Mouse (Mus musculus) liver, embryonic 14.5 days (tissue): ENCODE measurements at regions not wholly inside any gene's neighbourhood (a gene's known extent, or its start where the extent isn't known, plus 50 kb on each side); places are given as distances from the start of the nearest gene placed in this dataset.

Experiments
- ATAC-seq: fragments of 200-750 bp; cut with Nextera tagmentation; 2 replicates; pipeline ENCODE4 v1.8.0; 2017; ENCODE audit warnings: moderate number of reproducible peaks, mild to moderate bottlenecking, moderate library complexity; ENCODE audit not compliant: insufficient read depth
- DNase-seq, 3 experiments: peaks; one replicate each; pipeline ENCODE4 v3.0.0-alpha.2; 2012 to 2013; ENCODE audit warnings: low read depth in 3 of 3, low spot score in 3 of 3
- H3K27ac ChIP-seq: fragments of 300-500 bp; sonication (generic); 2 replicates; pipeline ENCODE4 v1.5.1; 2014; ENCODE audit warnings: moderate library complexity, mild to moderate bottlenecking, control low read depth, inconsistent platforms
- H3K27me3 ChIP-seq: fragments of 300-500 bp; sonication (generic); 2 replicates; pipeline ENCODE4 v1.6.1; 2014; ENCODE audit warnings: mild to moderate bottlenecking, low read length, moderate library complexity; ENCODE audit not compliant: control insufficient read depth, insufficient read depth
- H3K36me3 ChIP-seq: fragments of 300-500 bp; sonication (generic); replicated peaks from 2 replicates; pipeline ENCODE4 v1.6.1; 2014; ENCODE audit warnings: low read depth; ENCODE audit not compliant: control insufficient read depth, insufficient read depth
- H3K4me1 ChIP-seq, 2 experiments: fragments of 200-500 bp in 1 of 2; fragments of 300-500 bp in 1 of 2; sonication (generic) in 1 of 2; replicated peaks; 2 replicates each; pipeline ENCODE4 v1.6.1; 2012 to 2014; ENCODE audit warnings: antibody characterized with exemption in 1 of 2, inconsistent platforms in 1 of 2, low read length in 1 of 2; ENCODE audit not compliant: control insufficient read depth in 2 of 2, insufficient read depth in 2 of 2
- H3K4me2 ChIP-seq: fragments of 300-500 bp; sonication (generic); 2 replicates; pipeline ENCODE4 v1.6.1; 2014; ENCODE audit warnings: low read depth, mild to moderate bottlenecking, control low read depth, moderate library complexity
- H3K4me3 ChIP-seq, 2 experiments: fragments of 200-500 bp in 1 of 2; fragments of 300-500 bp in 1 of 2; sonication (generic) in 1 of 2; 2 replicates each; pipeline ENCODE4 v1.5.1; 2012 to 2014; ENCODE audit warnings: low read depth in 2 of 2, low read length in 2 of 2, mild to moderate bottlenecking in 2 of 2, control low read depth in 1 of 2, inconsistent platforms in 1 of 2, moderate library complexity in 1 of 2; ENCODE audit not compliant: insufficient read depth in 1 of 2
- H3K9ac ChIP-seq: fragments of 300-500 bp; sonication (generic); replicated peaks from 2 replicates; pipeline ENCODE4 v1.6.1; 2014; ENCODE audit warnings: mild to moderate bottlenecking, control low read depth, moderate library complexity
- H3K9me3 ChIP-seq: fragments of 300-500 bp; sonication (generic); 2 replicates; pipeline ENCODE4 v1.6.1; 2016; ENCODE audit warnings: low read length, mixed read lengths; ENCODE audit not compliant: control insufficient read depth
- CTCF ChIP-seq: IDR thresholded peaks from 2 replicates; pipeline ENCODE4 v1.5.1; 2016; ENCODE audit warnings: antibody characterized with exemption, low read depth, control low read depth
- EP300 ChIP-seq: IDR thresholded peaks from 2 replicates; pipeline ENCODE4 v1.6.1; 2016; ENCODE audit warnings: antibody characterized with exemption, low read depth
- WGBS: fragments of 180-500 bp; shearing (Covaris S2); extraction: QIAGEN DNeasy Blood & Tissue Kit; methylation state at CpG from one replicate; pipeline ENCODE4 v1.1.7; 2014; ENCODE audit not compliant: insufficient replicate concordance; 5-methylcytosine and 5-hydroxymethylcytosine counted together

DNA sequence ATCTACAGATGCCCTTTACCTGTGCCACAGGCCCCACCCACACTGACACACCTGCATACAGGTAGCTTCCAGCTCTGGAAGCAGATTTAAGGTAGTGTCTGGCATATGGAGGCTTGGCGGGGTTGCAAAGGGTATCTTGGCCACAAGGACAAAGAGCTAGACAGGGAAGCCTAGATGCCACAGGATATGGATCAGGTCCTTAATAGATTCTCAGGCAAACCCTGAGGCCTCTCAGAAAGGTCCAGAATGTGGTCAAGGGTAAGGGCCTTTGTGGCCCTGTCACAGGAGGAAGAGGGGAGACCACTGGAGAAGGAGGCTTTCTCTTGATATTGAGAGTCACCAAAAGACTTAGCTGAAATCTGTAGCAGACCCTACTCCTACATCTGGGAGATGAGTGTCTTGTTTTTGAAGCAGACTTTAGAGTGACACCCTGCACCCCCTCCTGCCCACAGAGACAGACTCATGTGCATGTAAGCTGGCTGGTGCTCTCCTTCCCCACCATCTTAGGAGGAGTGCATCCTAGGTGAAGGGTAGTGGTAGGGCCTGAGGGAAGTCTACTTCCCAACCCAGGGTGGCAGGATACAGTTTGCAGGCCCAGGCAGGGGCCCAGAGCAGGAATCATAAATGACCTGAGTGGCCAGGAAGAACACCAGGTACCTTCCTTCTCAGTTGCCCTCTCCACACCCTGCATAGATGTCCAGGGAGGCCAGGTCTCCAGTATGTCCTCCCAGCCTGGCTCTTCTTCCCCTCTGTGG, 150.8 kb upstream of the Syt13 start:
- no peak overlapping the region for H3K4me2 ChIP-seq
- H3K9ac ChIP-seq: no peak overlapping the region
- H3K4me3 ChIP-seq: no peak overlapping the region
- no peaks in the 10 kb centered on the region for H3K36me3 ChIP-seq
- H3K27ac ChIP-seq: no peak overlapping the region
- H3K27me3 ChIP-seq: no peaks in the 10 kb centered on the region
- DNase-seq (no peak), ATAC-seq (no peak)
- no peaks in the 10 kb centered on the region for H3K4me1 ChIP-seq
- TF ChIP-seq EP300 (no peak), CTCF (no peak)
- no peaks in the 10 kb centered on the region for H3K9me3 ChIP-seq
- 68% methylated on average over 1 of the region's 1 CpGs for WGBS

DNA sequence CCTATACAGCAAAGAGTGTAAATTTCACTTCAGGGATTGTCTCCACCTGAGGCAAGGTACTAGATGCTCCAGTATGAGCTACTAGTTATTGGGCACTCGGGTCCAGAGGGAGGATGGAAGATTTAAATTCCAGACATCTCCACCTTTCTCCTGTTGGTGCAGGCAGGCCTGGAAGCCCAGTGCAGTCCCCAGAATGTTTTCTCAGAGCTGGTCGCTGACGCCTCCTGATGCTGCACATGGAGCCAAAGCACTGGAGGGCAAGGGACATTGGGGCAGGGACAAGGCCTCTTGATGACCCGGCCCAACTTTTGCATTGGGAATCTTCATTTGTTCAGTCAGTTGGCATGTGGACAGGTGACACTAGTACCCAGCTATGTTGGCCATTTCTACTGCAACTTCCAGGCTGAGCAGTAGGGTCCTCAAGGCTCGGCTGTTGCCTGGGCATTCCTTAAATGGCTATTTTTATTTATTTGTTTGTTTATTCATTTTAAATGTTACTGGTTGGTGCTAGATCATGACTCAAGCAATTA, 147.4 kb upstream of the Syt13 start:
- no peak for DNase-seq
- Histone ChIP-seq H3K4me1 (no peaks in the 10 kb centered on the region), H3K4me2 (no peak overlapping the region), H3K36me3 (no peaks in the 10 kb centered on the region), H3K9me3 (no peaks in the 10 kb centered on the region), H3K27ac (no peak overlapping the region), H3K4me3 (no peak overlapping the region), H3K9ac (no peak overlapping the region), H3K27me3 (no peaks in the 10 kb centered on the region)
- ATAC-seq: no peak
- 56% methylated on average over 5 of the region's 5 CpGs for WGBS
- TF ChIP-seq EP300: no peak
- TF ChIP-seq CTCF: no peak

DNA sequence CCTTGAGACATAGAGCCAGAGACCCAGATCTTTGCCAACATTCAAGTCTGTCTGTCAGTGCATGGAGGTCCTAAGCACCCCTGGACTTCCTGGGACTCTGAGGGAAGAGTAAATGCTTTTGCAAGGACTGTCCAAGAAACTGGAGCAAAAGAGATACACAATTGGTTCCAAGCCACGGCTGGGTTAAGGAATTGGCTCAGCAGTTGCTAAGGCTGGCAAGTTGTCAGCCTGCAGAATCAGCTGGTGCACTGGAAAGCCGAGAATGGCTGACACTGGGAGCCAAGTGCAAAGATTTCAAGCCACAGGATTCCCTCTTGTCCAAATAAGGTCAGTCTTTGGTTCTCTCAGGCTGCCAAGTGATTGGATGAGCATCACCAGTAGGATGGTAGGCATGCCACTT, 146.8 kb upstream of the Syt13 start:
- Histone ChIP-seq H3K9ac (no peak overlapping the region), H3K36me3 (no peaks in the 10 kb centered on the region), H3K27me3 (no peaks in the 10 kb centered on the region), H3K27ac (no peak overlapping the region), H3K4me3 (no peak overlapping the region), H3K4me2 (no peak overlapping the region), H3K4me1 (no peaks in the 10 kb centered on the region), H3K9me3 (no peaks in the 10 kb centered on the region)
- ATAC-seq (no peak), DNase-seq (no peak)
- 20% methylated on average over 2 of the region's 2 CpGs for WGBS
- TF ChIP-seq EP300 (no peak), CTCF (no peak)

DNA sequence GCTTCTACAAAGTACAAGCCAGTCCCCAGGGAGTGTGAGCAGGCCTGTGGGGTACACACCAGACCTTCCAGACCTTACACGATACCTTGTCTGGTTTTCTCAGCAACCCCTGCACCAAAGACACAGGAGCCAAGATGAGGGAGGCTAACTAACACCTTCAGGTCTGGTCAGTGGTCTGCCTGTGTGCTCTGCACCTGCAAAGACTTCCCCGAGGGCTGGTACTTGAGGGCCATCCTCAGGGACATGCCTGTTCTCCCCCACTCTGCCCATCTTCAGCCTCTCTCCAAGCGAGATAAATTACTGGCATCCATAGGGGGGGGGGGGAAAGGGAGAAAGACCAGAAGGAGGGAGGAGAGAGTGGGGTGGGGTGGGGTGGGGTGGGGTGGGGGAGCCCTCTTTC, 145.8 kb upstream of the Syt13 start:
- H3K27me3 ChIP-seq: no peaks in the 10 kb centered on the region
- DNase-seq (no peak), ATAC-seq (no peak)
- no peak overlapping the region for H3K4me3 ChIP-seq
- 37% methylated on average over 3 of the region's 3 CpGs for WGBS
- H3K4me1 ChIP-seq: no peaks in the 10 kb centered on the region
- no peak overlapping the region for H3K9ac ChIP-seq
- no peaks in the 10 kb centered on the region for H3K36me3 ChIP-seq
- H3K4me2 ChIP-seq: no peak overlapping the region
- no peak overlapping the region for H3K27ac ChIP-seq
- no peaks in the 10 kb centered on the region for H3K9me3 ChIP-seq
- TF ChIP-seq EP300 (no peak), CTCF (no peak)

DNA sequence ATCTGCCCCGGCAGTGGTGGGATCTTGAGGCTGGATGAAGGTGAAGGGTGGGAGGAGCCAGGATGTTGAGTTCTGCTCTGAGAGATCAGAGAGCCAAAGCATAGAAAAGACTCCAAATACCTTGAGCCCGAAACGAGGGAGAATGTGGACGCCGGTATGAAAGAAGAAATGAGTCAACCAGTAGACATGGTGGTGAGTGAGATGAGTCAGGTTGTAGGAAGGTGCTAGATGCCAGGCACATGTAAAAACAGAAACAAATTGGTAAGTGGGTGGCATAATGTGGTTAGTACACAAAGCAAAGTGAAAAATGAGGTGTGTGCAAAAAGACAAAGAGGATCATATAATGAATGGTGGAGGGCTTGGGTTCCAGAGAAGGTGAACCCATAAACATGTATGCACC, 144.8 kb upstream of the Syt13 start:
- Histone ChIP-seq H3K36me3 (no peaks in the 10 kb centered on the region), H3K4me2 (no peak overlapping the region), H3K9ac (no peak overlapping the region), H3K9me3 (no peaks in the 10 kb centered on the region), H3K27ac (no peak overlapping the region), H3K4me1 (no peaks in the 10 kb centered on the region), H3K4me3 (no peak overlapping the region), H3K27me3 (no peaks in the 10 kb centered on the region)
- ATAC-seq (no peak), DNase-seq (no peak)
- TF ChIP-seq EP300 (no peak), CTCF (no peak)
- WGBS: 59% methylated on average over 5 of the region's 5 CpGs
